Mouse (Mus musculus): ENCODE measurements around the gene Irf7.

DNA sequence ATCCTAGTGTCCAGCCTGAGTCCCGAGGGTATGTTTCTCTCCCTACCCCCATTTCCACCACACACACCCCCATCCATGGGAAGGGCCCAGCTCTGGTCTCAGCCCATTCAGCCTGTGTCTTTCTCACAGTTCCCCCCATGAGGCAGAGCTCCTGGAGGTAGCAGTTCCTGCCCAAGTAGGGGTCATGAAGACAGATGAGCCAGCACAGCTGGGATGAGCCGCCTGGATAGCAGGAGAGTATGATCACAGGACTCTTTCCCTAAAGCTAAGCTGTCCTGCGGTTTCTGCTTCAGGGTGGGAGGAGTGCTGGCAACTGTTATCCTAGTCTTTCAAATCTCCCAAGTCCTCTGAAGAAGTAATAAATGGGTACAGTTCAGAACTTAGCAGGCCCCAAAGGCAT is 48.1 kb downstream of the Irf7 start:
- no peak for TF ChIP-seq CTCF (IDR thresholded peaks at IDR 0.05; ENCODE audit: control insufficient read depth, insufficient read depth, insufficient read length)
- TF ChIP-seq CEBPB (IDR thresholded peaks at IDR 0.05; ENCODE audit: low read depth): no peak
- no peak for TF ChIP-seq MAX (IDR thresholded peaks at IDR 0.05)
- TF ChIP-seq USF1 (IDR thresholded peaks at IDR 0.05; ENCODE audit: low read depth): no peak
- no peak for TF ChIP-seq MYOG (IDR thresholded peaks at IDR 0.05; ENCODE audit: control insufficient read depth, extremely low read depth, insufficient read length)
